Mouse (Mus musculus) right cerebral cortex, postnatal 4 days (tissue): Measurements from ENCODE around the gene Erc2.

Experiments
- DNase-seq: peaks from one replicate; pipeline ENCODE4 v3.0.0-alpha.2; 2022

Gene Erc2

DNA sequence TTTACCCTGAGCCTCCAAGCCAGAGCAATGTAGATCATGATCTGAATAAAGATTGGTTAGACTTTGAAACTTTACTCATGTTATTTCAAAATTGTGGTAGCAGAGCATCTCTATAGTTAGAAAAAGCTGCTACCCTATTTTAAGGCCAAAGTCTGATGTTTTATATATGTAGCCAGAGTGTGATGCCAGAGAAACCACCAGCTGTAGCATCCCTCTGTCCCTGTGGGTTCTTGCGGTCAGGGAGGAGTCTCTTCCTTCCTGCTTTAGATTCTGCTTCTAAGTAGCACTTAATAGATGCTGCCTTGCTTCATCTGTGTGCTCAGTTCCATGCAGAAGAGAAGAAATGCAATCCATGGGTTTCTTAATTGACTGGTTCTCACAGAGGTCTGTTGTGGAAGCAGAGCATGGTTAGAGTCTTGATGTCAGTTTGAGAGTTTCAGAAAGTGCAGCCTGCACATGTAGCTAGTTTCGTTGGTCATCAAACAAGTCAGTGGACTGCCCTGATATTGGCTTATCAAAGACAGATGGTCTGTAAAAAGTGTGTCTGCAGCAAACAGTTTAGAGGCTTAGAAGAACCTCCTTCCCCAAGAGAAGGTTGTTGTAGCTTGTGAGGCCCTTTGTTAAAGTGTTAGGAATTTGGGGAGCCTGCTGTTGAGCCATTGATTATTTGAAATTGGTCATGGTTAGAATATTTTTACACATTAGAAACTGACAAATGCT lies 156.9 kb downstream of the Erc2 start:
- DNase-seq = no peak

DNA sequence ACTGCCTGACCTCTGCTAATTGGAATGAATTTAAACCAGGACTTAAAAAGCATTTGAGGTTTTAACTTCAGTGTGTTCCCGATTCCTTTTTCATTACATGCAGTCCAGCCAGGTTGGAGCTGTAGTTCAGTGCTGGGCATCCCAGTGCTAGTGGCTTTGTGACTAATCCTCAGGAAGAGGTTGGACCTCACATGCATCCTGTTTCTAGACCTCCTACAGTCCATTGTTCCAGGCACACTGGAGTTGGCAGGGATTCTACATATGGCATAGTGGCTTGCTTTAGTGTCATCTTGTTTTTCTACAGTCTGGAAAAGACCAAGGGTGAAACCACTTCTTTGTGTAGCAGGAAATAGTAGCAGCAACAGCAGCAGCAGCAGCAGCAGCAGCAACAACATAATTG lies 159.0 kb downstream of the Erc2 start:
- no peak for DNase-seq

DNA sequence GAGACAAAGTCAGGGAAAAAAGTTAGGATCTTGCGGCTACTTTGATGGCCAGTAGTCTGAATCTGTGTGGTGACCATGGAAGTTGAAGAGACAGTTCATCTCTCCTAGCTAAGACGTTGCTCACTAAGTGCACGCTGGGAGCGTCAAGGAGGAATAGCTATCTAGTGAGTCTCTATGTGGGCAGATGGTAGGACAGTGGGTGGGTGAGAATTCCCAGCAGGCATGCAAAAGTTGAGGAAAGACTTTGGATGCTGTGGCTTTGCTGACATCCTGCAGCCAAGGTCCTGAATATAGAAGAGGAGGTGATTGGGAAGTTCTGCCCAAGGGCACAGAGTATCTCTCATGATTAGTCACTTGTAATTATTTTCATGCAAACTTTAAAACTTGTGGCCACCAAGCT lies 162.6 kb downstream of the Erc2 start:
- DNase-seq = no peak

DNA sequence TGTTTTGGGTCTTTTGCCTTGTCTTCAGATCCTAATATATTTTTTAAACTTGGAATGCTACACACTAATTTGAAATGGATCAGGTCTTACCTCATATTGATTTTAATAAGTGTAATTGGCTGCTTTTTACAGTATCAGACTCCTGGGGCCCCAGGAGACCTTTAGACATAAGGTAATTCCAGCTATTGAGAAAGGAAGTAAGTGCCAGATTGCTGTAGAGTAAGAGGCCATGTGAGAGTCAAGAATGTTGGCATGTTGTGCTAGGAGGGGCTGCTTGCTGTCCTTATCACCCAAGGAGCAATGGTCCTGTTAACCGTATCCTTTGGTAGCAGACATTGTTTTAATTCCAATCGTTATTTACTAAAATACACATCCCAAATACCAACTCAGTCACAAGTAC lies 163.3 kb downstream of the Erc2 start:
- DNase-seq = no peak

DNA sequence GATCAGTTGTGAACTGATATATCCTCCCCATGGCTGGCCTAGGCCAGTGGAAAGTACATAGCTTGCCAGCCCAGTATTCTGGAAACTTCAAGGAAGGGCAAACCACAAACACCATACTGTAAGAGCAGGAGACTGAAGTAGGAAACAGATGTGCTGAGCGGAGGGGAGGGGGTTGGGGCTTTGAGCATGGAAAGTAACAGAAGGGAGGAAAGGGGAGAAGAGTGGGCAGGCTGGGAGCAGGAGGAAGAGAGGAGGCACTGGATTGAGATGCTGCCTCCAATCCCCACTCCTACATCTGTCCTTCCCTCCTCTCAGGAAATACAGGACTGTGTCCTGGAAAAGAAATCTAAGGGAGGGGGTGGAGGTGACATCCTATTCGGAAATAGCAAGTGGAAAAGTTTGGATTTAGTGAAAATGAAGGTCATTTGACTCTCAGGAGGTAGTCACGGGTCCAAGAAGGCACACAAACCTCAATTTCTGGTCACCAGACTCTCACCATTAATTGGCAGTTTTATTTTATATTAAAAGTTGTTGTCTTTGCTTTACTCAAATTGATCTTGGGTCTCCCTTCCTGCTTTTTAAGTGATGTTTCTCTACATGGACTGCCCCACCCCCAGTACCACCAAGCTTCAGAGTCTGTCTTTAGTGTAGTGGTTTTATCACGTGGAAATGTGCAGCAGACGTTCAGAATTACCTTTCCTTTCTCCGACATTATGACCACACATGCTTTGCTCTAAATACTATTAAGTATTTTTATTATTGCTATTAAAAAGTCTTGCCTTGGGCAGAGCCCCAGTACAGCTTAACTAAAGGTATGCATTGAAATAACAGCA lies 167.1 kb downstream of the Erc2 start:
- DNase-seq = no peak

DNA sequence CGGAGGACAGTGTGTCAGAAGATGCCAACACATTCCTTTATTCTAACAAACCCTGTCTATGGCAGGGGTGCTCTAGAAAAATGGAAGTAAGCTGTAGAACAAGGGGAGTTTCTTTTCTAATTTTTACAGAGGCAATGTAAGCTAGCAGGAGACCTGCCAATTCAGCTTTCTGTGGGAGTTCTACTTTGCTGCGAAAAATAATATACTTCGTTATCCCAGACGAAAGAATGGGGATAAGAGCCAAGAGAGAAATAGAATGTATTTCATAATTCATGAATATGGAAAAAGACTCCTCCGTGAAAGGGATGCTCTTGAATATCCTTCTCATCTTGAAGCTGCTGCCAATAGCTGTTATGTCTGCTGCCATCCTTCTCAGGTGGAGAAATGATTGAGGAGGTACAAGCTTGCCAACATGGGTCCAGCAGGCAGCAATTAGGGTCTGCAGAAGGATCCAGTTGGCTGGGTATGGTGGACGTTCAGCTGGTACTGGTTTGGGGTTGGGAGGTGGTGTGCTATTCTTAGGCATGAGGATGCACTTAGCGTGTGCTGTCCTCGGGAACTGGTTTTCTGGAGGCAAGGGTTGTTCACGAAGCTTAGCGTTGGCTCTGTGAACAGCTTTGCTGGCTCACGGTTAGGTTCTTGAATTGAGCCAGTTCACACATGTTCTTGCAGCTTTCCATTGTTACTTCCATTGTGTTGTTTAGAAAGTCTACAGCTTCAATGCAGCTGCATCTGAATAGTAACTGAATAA lies 176.1 kb downstream of the Erc2 start:
- DNase-seq = no peak

DNA sequence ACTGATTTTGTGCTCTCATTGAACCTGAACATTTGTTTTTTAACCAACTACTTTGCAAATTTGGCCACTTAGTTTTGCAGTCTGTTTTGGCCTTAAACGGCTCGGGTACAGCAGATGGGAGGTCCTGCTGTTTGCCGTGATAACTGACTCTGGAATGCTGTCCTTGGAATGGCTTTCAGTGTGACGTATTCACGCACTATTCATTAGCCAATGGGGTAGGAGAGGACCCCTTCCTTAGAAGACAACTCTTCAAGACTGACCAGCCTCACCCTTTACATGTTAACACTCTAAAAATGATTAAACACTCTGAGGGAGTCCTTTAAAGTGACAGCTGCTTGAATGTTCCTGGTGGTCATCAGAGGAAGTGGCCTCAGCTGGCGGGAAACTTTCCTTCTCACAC lies 178.5 kb downstream of the Erc2 start:
- no peak for DNase-seq

DNA sequence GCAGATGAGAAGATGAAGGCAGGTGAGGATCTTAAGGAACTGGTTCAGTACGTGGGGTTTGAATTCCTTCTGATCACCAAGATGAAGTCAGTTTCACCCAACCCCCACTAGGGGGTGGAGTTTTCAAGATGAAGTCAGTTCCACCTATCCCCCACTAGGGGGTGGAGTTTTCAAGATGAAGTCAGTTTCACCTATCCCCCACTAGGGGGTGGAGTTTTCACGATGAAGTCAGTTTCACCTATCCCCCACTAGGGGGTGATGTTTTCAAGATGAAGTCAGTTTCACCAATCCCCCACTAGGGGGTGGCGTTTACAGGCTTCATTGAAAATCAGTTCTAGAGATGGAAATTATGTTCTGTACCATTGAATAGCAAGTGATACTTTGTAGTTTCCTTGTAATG lies 181.7 kb downstream of the Erc2 start:
- no peak for DNase-seq

DNA sequence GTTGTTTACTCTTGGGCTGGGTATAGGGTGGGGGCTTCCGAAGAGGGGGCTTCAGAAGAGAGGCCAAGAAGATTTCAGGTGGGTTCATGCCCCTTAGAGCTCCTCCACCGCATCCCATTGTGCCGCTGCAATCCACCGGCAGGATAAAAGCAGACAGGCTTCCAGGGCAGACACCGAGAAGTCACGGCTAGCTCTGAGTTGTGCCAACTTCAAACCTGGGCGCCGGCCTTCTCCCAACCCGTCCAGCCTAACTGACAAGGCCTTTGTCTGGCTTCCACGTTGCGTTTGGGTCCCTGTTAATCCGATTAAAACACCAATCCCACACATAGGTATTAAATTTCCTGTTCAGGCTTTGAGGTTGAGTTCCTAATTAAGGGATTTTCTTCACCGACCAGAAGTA lies 182.8 kb downstream of the Erc2 start:
- no peak for DNase-seq

DNA sequence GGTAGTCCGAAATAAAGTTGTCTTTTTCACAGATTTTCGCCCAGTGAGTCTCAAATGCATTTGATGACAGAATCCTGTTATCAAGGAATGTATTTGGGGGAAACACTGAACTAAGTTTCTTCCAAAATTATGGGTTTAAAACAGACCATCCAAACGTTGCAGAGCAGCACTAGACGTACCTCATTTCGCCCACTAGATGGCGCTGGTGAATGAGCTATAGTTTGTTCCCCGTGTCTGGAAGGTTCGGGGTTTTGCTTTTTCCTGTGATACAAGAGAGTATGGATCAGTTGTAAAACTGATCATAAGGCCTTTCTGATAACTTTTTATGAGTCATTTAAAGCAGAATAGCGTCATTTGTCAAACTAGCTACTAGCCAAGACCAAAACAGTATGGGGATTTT lies 185.9 kb downstream of the Erc2 start:
- DNase-seq = peak; percentile 63

DNA sequence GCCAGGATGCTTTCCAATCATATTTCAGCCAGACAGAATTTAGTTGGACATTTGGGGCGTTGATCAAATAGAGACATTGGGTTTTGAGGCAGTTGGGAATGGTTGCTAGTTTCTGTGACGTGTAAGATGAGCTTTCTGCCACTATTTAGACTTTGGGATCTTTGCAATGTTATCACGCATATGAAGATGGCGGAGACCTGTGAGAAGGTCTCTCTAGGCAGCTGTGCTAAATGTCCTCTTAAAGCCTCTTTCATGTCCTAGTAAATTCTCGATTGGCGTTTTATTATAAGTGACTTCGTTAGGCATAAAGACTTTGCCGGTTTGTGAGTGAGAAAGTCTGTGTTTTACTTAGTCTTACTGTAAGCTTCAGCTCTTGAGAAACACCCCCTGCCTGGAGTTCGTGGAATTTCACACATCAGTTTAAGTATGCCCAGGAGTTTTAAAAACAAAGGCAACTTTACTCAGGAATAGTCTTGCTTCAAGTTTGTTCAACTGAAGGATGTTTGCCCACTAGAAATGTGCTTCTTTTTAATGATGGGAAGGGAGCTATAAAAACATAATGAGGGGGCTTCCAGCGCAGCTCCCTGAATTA lies 186.4 kb downstream of the Erc2 start:
- no peak for DNase-seq

DNA sequence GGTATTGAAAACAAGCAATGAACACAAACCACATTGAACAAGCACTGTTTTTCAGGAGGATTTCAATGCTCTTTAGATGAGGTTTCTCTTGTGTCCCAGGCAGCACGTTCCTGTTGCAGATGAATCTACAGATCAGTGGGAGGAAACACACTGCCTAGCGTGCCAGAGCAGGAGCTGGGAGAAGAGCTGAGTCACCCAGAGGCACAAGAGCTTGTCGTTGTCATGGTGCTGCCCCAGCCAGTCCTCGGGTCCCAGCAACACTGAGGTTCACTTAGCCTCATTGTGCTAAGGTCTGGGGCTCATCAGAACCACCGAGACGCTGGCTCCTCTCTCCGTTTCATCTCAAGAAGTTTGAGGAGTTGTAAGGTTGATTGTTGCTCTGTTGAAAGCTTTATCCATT lies 188.6 kb downstream of the Erc2 start:
- no peak for DNase-seq

DNA sequence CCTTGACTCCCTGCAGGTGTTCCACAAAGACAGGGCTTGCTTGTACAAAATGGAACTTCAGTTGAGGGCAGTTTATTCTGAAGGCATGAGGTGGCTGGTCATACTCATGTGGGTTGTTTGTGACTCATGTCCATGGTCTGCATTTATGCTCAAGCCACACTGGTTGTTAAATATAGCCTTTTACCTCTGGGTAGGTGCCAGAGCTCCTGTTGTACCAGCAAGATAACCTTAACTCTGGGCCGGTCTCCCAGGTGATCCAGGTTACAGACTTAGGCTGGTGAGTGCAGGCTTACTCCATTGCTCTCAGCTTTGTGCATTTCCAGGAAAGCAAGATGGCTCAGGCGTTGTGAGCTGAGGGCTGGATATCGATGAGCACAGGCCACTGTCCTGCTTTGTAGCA lies 189.4 kb downstream of the Erc2 start:
- no peak for DNase-seq

DNA sequence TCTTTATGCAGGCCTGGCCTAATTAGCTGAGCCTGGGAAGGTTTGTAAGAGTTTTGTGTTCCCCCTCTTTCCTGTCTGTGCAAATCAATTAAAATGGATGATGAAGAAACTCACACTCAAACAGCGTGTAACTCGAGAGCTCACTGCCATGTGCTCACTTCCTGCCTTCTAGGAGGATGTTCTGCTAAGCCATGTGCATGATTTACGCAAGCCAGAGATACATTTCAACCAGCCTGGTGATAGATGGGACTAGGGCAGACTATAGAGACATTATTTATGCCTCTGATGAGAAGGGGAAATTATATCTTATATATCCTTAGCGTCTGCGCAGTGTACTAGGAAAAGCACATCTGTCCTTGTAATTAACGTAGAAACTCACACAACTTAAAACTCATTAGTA lies 193.5 kb downstream of the Erc2 start:
- DNase-seq = no peak

DNA sequence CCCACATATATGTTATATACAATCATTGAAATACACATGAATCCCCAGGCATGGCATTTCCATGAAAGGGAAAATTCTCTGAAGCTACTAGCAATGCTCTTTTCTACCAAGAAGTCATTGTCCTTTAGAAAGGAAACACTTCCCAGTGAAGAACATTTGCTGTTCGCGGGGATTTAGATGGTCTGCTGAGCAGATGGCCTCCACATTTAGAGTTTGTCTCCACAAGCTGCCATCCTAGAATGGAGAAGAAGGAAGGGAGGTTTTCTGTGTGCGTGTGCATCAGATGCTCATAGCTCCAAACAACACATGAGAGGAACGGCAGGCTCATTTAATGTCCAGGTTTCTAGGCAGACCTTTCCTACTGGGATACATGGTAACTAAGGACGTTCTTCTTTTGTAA lies 196.8 kb downstream of the Erc2 start:
- no peak for DNase-seq

DNA sequence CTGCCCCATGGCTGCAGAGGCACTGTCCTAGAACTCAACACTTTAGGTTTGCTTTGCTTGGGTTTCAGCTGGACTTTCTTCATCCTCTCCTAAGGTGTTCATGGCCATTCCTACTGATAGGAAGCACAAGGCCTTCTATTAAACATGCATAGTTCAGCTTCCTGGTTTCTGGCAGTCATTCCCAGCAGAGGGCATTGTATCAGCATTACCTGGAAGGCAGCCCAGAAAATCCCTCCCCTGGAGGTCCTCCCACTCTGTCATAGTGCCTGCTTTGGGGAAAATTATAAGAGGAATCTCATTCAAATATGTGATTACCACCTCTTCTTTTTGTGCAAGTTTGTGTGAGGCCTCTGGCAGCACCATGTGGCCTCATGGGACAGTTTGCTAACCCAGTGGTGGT lies 199.6 kb downstream of the Erc2 start:
- no peak for DNase-seq

DNA sequence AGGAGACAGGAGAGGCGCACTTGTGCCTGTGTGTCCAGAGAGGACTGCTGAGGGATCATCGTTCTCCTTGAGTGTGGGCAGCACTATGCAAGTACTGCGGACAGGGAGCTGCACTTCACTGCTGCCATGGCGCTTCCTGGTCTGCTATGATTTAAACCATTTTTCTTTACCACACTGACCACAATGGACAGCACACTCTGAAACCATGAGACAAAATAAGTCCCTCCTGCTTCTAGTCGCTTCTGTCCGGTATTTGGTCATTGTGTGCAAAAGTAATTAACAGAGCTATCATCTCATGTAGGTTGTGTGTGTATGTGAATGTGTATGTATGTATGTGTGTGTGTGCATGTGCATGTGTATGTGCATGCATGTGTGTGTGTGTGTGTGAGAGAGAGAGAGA lies 200.3 kb downstream of the Erc2 start:
- no peak for DNase-seq

DNA sequence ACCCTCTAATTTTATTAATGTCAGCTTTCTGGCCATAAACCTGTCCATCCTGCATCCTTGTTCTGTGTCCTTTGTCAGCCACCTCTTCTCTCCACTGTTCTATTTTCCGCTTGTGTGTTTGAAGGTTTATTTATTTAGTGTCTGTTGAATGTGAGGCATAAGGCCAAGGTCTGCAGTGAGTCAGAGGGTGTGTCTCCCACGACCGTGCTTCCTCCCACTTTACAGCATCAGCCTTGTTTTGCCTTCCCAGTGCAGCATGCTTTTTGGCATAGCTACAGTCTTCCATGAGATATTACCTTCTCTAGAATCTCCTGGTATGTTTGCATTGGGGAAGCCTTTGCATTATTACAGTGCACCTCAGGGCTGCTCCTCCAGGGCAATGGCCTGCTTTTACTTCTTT lies 200.8 kb downstream of the Erc2 start:
- no peak for DNase-seq

DNA sequence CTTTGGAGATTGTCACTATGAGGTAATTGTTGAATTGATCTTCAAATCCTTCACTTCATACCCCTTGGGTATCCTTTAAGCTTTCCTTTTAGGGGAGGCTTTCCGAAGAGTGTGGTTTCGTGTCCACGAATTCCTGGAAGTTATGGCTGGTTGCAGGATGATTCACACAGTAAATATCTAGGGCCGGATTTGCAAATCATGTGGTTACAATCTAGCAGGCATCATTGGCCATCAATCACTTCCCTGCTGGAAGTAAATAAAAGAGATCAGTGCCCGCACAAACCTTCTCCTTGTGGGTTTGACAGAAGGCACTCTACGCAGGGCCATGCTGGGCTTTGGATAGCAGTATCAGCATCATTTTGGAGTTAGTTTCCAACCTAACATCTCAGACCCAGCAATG lies 201.7 kb downstream of the Erc2 start:
- no peak for DNase-seq

DNA sequence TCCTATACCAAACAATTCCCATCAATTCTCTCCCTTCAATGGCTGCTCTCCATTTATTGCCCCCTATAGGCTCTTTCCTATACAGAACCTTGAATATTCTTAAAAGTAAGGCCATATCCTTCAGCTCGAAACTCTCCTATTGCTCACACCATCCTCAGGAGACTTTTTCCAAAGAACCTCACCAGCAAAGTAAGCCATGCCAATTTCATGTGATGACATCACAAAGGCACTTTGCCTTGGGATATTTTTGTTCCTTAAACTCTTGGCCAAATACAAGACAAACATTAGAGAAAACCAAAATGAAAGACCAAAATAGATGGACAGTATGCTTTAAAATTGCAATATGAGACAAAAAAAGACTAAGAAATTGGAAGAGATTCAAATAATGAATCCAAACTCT lies 204.6 kb downstream of the Erc2 start:
- no peak for DNase-seq

DNA sequence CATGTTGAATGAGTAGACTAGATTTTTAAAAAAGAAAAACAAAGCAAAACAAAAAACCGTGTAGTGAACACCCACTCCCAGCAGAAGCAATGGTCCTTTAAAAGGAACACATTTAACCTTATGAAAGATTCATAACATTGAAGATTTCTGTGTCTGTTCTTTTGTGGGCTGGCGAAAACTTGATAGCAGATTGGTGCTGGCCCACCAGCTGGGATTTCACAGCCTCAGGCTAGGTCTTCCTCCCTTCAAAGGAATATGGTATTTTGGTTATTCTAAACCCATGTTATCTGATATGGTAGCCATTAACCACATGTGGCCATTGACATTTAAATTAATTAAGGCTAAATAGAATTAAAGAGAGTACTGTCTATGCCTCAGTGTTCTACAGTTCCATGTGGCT lies 205.9 kb downstream of the Erc2 start:
- no peak for DNase-seq

DNA sequence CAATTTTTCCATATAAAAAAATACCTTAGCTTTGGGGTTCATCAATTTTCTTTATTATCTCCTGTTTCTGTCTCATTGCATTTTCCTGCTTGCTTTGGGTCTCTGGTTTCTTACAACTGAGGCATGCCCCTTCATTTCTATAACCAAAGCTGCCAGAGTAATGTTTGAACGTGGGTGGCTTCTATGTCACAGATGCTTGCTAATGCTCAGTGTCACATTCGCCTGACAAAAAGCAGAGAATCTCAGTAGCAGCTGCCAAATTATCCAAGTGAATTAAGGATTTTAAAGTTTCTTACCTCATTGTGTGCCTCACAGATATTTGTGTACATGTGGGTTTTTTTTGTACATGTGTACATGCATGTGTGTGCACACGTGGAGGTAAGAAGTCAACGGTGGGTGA lies 210.0 kb downstream of the Erc2 start:
- no peak for DNase-seq

DNA sequence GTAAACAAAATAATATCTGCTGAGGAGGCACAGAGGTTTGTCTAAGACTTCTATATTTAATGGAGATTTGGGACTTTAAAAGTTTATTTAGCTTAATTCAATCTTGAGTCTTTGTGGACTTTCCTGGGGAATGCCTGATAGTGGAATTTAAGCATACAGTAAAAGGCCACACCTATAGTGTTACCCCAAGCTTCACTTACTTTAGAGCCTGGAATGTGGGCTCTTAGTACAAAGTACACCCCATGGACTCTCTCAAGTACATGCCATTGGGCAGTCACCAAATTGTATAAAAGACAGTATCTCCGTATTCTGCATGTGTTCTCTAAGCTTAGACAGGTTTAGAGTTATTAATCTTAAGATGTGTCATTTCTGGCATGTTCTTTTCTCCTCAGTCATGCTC lies 213.1 kb downstream of the Erc2 start:
- no peak for DNase-seq
